Mouse (Mus musculus) frontal cortex, postnatal 14 days (tissue): ENCODE measurements around the gene Clcn6.

Experiments used
- DNase-seq, 2 experiments: peaks; one replicate each; pipeline ENCODE4 v3.0.0; 2022; ENCODE audit warnings: low spot score in 2 of 2

Gene Clcn6

GRCm38 (mm10) chr4:147985205-147986132 lies 53.2 kb downstream of the Clcn6 start, which contains the start of gene Nppb:
Gene Nppb, plus strand, starts transcription at chr4:147985788.
- DNase-seq, result no peak

GRCm38 (mm10) chr4:147979441-147979860 lies 59.2 kb downstream of the Clcn6 start:
- no peak for DNase-seq

- DNase-seq, result no peak
Observed at GRCm38 (mm10) chr4:147978391-147978790, 60.2 kb downstream of the Clcn6 start.

- DNase-seq, result no peak
Observed at GRCm38 (mm10) chr4:147977726-147978125, 60.9 kb downstream of the Clcn6 start.

- DNase-seq, result no peak
Observed at GRCm38 (mm10) chr4:147976237-147976636, 62.4 kb downstream of the Clcn6 start.

GRCm38 (mm10) chr4:147969337-147969736 lies 69.3 kb downstream of the Clcn6 start:
- no peak for DNase-seq

GRCm38 (mm10) chr4:147968816-147969215 lies 69.8 kb downstream of the Clcn6 start:
- no peak for DNase-seq

- DNase-seq, result no peak
Observed at GRCm38 (mm10) chr4:147965712-147966111, 72.9 kb downstream of the Clcn6 start.

- DNase-seq, result no peak
Observed at GRCm38 (mm10) chr4:147963623-147964022, 75.0 kb downstream of the Clcn6 start.

- no peak for DNase-seq
Observed at GRCm38 (mm10) chr4:147962781-147963180, 75.8 kb downstream of the Clcn6 start.

GRCm38 (mm10) chr4:147959881-147960831 lies 78.5 kb downstream of the Clcn6 start:
- no peak for DNase-seq

GRCm38 (mm10) chr4:147957141-147957540 lies 81.5 kb downstream of the Clcn6 start:
- DNase-seq, result no peak
